9 mouse cellular contexts compared by ENCODE assay signal in the genomic region with DNA sequence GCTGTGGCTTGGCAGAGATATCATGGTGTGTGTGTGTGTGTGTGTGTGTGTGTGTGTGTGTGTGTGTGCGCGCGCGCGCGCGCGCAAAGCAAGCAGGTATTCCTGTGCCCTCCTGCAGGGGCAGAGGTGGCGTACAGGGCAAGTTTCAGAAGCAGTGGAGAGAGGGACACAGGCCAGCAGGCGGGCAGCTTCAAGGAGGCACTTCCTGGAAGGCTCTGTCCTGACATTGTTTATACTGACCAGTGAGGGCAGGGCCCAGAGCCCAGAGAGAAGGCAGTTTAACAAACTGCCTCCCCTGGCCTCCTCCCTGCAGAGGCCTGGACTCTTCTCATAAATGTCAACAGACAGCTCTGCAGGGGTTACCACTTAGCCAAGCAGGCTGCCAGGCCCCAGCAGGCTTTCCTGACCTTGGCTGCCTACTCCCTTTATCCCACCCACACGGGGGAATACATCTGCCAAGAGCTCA. TPM values are rescaled to one million over a fixed set of nuclear protein-coding genes. Genes with fewer than 3 reads are reported as not detected.
DNase-seq lines count a peak whose midpoint lies in the region; ATAC-seq lines count a peak whose summit lies in the region.
"Had no signal": no experiment of that assay in that cellular context is flagged by ENCODE, and none has a peak within 500 bp of the region (broad histone marks: within the 10 kb centered on the region; RNA-seq: fewer than 3 reads in every experiment).

No protein-coding gene starts in this region.

- H3K27me3 ChIP-seq in kidney, embryonic 16.5 days (ENCODE audit: insufficient read depth, low read length): no peaks in the 10 kb centered on the region

- no peak overlapping the region for H3K4me3 ChIP-seq in kidney, embryonic 16.5 days (ENCODE audit: low read length)
- H3K4me3 ChIP-seq: megakaryocyte, embryonic 14.5 days had no signal

- H3K4me1 ChIP-seq in kidney, embryonic 16.5 days (ENCODE audit: insufficient read depth, low read length): peaks cover 24% of the 10 kb centered on the region

- ATAC-seq in granulocyte monocyte progenitor cell, adult 5-6 weeks (replicated peaks; ENCODE audit: poor library complexity, severe bottlenecking): peak; percentile 39; the same call in 1 of the 2 replicates
- ATAC-seq in kidney, embryonic 16.5 days (ENCODE audit: low FRiP score, low TSS enrichment): peak; percentile 91

- H3K4me2 ChIP-seq in kidney, embryonic 16.5 days (replicated peaks; ENCODE audit: low read depth, low read length): no peak overlapping the region

- H3K27ac ChIP-seq in kidney, embryonic 16.5 days (ENCODE audit: low read length): peak overlapping the region; percentile 65

- WGBS in kidney, embryonic 16.5 days: 46% methylated on average over 11 of the region's 11 CpGs

- H3K9me3 ChIP-seq in kidney, embryonic 16.5 days (ENCODE audit: low read length): no peaks in the 10 kb centered on the region
- H3K9me3 ChIP-seq: megakaryocyte, embryonic 14.5 days had no signal

- DNase-seq in layer of hippocampus, postnatal 10 days (ENCODE audit: low spot score in 2 of 2): peak; percentile 35 to 43
- DNase-seq in layer of hippocampus, adult 9-10 months (ENCODE audit: low spot score): no peak
- peak; percentile 29 for DNase-seq in cerebellum, adult 11 months
- peak; percentile 89 for DNase-seq in lung, postnatal 25 days (ENCODE audit: low spot score)
- DNase-seq in right cerebral cortex, postnatal 14 days: no peak
- no peak for DNase-seq in thymus, postnatal 14 days

- H3K9ac ChIP-seq in kidney, embryonic 16.5 days (replicated peaks; ENCODE audit: low read length): peak overlapping the region; percentile 43

- peaks cover 7% of the 10 kb centered on the region; the same call in 1 of the 2 replicates for H3K36me3 ChIP-seq in kidney, embryonic 16.5 days (ENCODE audit: insufficient read depth, low read length)

RNA-seq across cellular contexts. Expression of a gene that starts 31.1 kb away (rescaled TPM):
- 10 to 100 TPM; 25.4 to 26.7 TPM for total RNA-seq in layer of hippocampus, postnatal 10 days (2021)
- total RNA-seq in granulocyte monocyte progenitor cell, adult 5-6 weeks (2014; fragmentation: Nextera tagmentation): 91.9 and 93.5 TPM in 2 replicates
- 21.8 and 23.8 TPM in 2 replicates for total RNA-seq in granulocyte monocyte progenitor cell, adult 5-6 weeks (2017)
- 42.4 and 55.5 TPM in 2 replicates for polyA plus RNA-seq in kidney, embryonic 16.5 days (2015; fragmentation: Nextera tagmentation; extraction: Ambion mirVana)

RNA-seq across cellular contexts. Expression of a gene that starts 43.8 kb away (rescaled TPM):
- total RNA-seq in layer of hippocampus, postnatal 10 days (2021): 10 to 100 TPM; 52.0 to 55.7 TPM
- 0.54 and 1.5 TPM in 2 replicates for total RNA-seq in granulocyte monocyte progenitor cell, adult 5-6 weeks (2014; fragmentation: Nextera tagmentation)
- 1.3 and 1.6 TPM in 2 replicates for total RNA-seq in granulocyte monocyte progenitor cell, adult 5-6 weeks (2017)
- polyA plus RNA-seq in kidney, embryonic 16.5 days (2015; fragmentation: Nextera tagmentation; extraction: Ambion mirVana): 12.2 and 17.3 TPM in 2 replicates

Comparison
In these comparisons a context has a peak if more than half of its experiments do, and no peak if none do; other contexts are left out.
1. DNase-seq: peak in layer of hippocampus, postnatal 10 days (2 of 2), cerebellum, adult 11 months (single experiment) and lung, postnatal 25 days (single experiment); none in layer of hippocampus, adult 9-10 months (single experiment), right cerebral cortex, postnatal 14 days (single experiment) and thymus, postnatal 14 days (single experiment).
2. RNA of a gene that starts 43.8 kb away (total RNA-seq): 52.0 to 55.7 TPM in layer of hippocampus, postnatal 10 days; 0.54 to 1.6 TPM in granulocyte monocyte progenitor cell, adult 5-6 weeks; every median in the first group is over 10 times any median in the second.